Mouse (Mus musculus) CD4-positive, CD25-positive, alpha-beta regulatory T cell, adult 4 months (primary cell): ENCODE data around the gene Tmem132b. TPM values are rescaled to one million over a fixed set of nuclear protein-coding genes. Genes with fewer than 3 reads are reported as not detected.

Source experiments
- ATAC-seq: one replicate; pipeline ENCODE4 v1.8.0; 2017
- polyA plus RNA-seq, 2 experiments: library from polyadenylated mRNA; unstranded; fragments of 100-300 nt; shearing (Covaris generic); gene quantifications; one replicate each; pipeline ENCODE4 v1.2.1; 2017

Tmem132b gene
- polyA plus RNA-seq, 2 experiments from 2014 or later: 0.16 TPM; not detected in 1

DNA sequence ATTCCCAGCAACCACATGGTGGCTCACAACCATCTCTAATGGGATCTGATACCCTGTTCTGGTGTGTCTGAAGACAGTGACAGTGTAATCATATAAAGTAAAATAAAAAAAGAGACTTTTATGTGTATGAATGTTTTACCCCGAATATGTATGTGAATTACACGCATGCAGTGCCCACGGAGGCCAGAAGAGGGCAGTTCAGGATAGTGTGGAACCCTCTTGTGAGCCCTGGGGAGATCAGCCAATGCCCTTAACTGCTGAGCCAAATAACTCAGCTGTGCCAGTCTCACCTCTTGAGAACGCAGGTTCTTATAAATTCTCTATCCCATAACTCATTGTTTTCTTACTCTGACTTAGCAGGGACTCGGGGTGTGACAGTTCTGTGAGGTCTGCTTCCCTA is 12.9 kb upstream of the Tmem132b start:
- no peak for ATAC-seq

DNA sequence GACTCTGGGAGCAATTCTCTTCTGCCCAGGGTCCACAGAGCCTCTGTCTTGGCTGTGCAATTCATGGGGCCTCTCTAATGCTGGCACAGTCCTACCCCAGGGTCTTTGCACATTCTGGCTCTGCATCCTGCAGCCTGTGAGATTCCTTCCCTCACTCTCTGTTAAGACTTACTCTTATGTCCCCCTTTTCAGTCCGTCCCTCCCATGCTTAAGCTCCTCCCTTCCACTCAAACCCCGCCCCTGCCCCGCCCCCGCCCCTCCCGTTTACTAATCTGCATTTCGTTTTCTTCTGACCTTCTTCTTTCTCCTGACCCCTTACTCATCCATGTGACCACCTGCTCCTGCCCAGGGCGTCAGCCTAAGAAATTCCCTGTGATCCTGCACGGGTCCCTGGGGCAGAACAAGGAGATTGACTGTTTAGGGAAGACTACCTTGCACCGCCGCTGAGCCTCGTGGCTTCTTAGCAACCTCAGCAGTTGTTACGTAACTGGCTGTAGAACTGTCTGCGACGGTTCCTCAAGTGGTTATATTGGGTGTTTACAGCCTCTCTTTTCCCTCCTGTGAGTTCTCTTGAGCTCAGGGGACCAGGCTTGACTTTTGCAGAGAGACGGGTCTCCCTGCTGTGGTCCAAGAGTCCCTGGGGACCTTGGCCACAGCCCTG is 10.5 kb upstream of the Tmem132b start:
- ATAC-seq: no peak

DNA sequence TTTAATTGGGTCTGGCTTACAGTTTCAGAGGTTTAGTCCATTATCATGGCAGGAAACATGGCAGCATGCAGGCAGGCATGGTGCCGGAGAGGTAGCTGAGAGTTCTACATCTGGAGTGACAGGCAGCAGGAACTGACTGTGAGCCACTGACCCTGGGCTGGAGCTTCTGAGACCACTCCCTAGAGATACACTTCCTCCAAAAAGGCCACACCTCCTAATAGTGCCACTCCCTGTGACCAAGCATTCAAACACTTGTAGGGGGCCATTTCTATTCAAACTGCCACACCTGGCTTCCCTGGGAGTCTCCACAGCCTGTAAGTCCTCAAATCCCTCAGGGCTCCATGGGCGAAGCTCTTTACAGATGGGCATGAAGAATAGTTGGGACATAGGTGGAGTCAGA is 8.2 kb upstream of the Tmem132b start:
- no peak for ATAC-seq

DNA sequence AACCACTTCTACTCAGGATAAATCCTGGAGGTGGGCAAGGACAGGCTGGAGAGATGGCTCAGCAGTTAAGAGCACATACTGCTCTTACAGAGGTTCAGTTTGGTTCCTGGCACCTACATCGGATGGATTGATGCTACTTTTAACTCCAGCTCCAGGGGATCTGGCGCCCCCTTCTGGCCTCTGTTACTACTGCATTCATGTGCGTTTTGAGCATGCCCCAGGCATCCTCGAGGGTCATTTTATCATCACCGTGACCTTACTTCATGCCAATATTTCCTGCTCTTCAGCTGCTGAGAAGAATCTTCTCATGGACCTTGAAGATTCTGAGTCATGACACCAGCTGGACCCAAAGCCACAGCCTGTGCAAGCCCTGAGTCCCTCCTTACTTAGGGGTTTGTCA is 6.1 kb upstream of the Tmem132b start:
- no peak for ATAC-seq

DNA sequence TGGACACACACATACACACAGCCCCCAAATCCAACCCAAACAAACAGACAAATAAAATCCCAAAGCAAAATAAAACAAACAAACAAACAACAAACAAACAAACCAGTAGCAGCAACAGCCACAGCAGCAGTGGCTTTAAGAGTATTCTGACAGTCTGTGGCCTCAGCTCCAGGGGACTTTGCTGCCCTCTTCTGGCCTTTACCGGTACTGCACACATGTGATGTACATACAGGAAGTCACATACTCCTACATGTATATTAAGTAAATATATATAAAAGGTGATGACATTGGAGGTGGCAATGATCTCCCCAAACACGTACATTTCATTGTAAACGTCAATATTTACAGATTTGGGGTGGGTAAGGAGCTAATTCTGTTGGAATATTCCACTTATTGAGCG is 5.1 kb upstream of the Tmem132b start:
- ATAC-seq: no peak

DNA sequence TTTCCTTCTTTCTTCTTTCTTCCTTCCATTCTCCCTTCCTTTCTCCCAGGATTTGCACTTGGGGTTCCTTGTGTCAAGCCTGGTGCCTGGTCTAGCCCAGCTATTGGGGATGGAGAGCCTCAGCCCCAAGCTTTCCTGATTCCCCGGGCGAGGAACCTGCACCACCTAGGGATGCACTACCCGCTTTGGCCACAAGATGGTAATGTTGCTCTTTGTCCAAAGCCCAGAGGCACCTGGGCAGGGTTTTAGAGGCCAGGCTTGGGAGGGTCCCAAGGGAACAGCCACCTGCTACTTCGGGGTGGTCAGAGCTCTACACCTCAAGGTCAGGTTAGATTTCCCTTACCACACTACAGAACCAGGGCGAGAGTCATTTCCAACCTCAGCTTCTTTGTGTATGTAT is 2.5 kb upstream of the Tmem132b start:
- no peak for ATAC-seq

DNA sequence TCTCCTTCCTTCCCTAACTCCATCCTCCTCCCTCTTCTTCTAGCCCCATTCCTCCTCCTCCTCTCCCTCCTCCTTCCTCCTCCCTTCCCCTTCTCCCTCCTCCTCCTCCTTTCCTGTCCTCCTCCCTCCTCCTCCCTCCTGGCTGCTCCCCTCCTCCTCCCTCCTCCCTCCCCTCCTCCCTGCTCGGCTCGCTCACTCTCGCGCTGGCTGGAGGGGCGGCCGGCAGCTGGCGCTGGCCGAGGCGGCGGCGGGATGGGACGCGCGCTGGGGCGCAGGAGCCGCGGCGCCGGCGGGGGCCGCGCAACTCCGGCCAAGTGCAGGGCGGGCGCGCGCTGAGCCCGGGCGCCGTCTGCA is 594 bp downstream of the Tmem132b start:
- no peak for ATAC-seq

DNA sequence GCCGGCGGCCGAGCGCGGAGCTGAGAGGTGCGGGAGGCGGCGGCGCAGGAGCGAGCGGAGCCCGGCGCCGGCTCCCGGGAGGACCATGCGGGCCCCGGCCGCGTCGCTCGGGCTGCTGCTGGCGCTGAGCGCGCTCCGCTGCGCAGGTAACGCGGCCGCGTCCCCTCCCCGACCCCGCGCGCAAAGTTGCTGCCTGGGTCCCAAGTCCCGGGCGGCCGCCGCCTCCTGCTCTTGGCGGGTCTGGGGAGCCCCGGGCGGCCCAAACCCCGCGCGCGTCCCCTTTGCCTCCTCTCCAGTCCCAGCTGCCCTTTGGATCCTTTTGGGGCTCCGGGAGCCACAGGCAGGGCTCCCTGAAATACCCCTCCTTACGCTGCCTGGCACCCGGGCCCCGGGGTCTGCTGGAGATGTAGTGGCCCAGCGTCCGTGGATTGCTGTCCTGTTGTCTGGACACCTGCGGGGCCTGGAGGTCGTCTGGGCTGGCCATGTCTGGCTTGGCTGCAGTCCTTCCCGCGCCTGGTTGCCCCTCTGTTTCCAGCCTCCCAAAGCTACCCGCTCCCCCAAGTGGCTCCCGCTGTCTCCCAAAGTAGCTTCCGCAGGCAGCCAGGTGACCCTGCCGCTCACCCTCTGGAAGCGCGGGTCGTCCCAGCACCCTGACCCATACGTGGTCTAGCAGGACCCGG is 1.1 kb downstream of the Tmem132b start:
- no peak for ATAC-seq

DNA sequence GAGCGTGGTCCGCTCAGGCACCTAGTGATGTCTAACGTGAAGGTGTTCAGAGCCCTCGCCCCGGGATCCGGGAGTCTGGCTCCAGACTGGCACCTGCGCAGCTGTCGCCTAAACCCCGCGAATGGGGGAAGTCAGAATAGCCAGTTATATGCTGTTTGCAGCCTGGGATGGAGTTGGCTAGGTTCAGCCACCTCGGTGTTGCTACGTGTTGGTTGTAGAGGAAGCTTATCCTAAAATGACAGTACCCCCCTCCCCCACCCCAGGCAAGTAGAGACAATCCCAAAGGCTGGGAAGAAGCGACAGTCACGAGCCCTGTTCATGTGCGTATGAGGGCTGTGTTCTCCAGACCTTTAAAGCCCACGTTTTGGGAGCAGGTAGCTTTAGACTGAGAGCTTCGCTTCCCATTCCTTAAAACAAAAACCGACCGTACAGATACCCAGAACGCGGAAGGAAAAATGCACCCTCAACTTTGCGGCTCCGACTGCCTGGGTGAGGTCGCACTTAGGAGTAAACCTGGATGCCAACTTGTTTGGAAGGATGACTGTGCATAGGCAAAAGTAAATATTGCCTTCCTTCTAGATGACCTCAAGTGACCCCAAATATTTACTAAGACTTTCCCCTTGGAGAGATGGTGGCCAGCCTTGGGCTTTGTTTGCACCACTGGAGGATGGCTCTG is 1.8 kb downstream of the Tmem132b start:
- no peak for ATAC-seq

DNA sequence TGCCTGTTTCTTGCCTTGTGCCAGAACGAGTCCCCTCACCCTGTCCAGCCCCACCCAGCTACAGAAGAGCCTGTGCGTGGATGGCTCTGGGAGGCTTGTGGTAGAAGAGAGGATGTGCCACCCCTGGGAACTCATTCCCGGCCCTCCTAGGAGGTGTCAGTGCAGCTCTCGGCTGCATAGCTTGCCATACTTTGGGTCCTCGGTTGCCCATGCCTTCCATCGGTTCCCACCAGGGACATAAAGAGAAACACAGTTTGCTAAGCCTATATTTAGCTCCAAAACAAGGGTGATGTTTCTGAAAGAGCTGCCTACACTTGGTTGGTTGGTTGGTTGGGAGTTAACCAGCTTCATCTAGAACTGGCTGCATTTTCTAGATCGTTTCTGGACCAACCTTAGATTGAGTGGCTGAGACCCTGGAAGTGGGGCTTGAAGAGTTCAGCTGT is 2.6 kb downstream of the Tmem132b start:
- ATAC-seq: no peak

DNA sequence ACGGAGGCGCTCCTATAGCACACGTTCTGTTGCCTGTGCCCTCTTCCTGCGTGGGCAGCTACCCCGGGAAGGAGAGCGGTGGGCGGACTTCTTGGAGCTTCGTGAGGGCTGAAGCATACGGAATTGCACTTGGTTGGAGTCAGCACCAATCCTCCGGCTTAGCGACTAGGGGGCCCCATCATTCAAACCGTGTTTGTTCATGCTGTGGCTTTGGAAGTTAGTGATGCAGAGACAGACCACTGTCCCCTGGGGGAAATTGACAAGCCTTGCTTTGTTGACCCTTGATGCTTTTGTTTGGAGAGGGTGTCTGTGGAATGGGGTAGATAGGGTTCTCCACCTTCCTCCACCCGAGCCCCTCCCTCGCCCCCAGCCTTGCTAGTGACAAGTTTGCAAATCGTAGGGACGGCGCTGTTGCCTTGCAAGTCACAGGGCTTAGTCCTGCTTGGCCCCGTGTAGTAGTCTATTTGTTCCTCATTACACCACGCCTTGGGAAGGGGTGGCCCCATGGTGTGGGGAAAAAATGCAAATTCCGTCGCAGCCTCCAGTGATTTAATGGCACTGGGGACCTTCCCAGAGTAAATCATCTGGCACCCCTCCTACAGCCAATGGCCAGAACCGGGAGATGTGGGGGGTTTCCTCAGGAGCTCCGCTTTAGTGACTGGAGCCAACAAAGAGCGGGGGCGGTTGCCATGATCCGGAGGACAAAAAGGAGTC is 3.2 kb downstream of the Tmem132b start:
- no peak for ATAC-seq

DNA sequence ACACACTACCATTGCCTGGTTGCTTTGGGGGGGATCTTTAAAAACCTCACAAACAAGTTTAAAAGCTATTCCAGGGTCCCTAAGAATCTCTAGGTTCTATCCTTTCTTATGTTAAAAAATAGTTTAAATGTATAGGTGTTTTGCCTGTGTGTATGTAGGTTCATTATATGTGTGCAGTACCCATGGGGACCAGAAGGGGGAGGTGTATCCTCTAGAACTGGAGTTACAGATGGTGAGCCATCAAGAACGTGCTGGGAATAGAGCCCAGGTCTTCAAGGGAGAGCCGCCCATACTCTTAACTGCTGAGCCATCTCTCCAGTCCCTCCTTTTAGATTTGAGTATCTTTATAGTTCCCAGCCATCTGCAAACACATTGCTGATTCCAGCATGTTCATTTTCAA is 13.5 kb downstream of the Tmem132b start:
- ATAC-seq: no peak

DNA sequence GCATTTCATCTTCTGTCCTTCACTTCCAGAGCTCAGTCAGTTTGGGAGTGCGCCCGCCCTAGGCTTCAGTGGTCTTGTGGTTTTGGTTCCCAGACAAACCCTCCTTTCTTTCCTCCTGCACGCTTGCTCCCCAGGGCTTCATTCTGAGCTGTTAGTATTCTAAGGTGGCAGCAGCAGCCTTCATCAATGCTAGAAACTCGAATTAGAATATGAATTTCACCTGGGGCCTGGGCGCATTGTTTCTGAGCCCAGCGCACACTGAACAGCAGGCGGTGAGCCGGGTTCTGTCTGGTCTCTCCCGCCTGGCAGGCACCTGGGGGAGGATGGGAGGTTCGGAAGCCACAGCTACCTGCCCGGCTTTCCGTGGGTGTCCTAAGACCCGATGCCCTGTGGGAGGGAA is 14.7 kb downstream of the Tmem132b start:
- no peak for ATAC-seq

DNA sequence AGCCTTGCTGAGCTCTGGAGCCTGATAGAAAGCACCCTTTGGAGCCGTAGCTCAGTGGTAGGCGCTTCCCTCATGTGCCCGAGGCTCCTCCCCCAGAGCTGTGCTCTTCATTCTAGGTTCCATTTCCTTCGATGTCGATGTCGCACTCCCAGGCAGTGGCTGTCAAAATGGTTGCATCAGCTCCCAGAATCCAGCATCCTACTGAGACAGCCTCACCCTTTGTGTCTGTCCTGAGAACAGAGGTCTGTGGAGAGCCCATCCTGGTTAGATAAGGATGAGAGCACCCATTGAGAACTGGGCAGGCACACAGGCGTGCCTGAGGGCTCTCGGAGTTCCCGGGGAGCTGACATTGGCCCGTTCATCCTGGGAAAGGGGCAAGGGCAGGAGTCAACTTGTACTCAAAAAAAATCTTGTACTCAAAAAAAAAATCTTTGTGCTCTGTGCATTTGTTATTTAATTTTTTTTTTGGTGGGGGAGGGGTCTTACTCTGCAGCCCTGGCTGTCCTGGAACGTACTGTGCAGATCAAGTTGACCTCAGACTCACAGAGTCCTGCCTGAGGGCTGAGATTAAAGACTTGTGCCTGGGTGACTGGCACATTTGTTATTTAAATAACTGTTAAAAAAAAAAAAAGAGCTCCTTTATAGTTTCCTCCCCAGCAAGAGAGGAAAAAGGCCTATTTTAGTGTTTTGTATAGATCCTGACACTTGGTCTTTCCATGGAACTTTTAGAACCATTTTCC is 18.3 kb downstream of the Tmem132b start:
- ATAC-seq: no peak

DNA sequence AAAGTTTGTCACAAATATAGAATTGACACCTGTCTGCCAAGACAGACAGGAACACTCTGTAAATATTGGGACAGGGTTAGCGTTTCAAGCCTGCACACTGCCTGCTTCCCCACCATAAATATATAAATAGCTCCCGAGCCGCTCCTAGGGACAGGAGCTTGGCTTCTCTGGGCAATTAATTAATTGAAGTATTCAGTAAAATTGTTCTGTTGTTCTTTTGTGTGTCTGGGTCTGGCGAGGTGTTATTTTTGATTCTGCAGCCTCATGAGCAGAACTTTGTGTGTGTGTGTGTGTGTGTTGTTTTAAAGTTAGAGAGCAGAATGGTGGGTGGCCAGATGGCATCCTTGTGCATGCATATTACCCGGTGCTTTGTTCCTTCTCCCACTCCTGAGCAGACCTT is 24.2 kb downstream of the Tmem132b start:
- no peak for ATAC-seq

DNA sequence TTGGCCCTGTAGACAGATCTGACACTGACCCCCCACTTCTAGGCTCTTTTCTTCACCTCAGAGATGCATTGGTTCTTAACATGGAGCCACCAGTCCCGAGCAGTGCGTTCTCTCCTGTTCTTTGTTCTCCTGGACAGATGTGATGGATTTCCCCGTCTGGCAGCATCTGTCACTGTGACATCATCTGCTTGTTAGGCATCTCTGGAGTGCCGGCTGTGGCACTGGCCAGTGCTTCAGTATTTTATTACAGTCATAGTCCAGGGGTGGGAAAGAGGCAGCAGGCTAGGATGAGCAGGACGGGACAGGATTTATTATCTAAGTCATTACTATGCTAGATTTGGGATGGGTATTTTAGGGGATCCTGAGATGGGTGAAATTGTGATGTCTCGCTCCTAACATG is 31.9 kb downstream of the Tmem132b start:
- ATAC-seq: no peak

DNA sequence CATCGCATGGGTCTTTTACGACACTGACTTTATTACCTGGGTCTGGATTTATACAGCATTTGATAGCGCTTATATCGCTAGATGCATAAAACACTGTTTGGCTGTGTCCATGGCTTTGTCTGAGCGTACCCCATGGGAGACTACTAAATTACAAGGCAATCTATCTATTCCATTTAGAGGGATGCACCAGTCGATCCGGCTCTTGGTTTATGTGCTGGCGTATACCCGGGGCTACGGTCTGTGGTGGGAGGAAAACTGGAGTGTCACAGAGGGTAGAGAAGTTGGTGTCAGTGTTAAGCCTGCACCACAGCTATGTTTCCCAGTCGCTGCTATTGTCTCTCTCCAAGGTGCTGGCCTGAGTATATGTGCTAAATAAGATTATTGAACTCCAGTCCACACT is 34.2 kb downstream of the Tmem132b start:
- no peak for ATAC-seq

DNA sequence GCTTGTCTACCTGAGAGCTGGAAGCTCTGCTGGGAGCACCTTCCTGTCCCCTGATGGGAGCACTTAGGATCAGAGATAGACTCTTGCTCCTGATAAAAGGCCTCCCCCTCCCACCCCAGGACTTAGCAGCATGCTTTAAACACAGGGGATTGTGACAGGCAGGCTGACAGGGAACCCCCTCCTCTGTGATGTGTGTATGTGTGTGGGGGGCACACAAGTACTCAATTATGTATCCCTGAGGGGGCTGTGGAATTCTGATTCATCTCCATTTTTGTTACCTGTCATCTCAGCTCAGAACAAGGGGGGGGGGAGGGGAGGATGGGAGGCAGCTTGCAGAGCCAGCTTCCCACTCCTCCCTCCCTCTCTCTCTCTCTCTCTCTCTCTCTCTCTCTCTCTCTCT is 36.9 kb downstream of the Tmem132b start:
- no peak for ATAC-seq

DNA sequence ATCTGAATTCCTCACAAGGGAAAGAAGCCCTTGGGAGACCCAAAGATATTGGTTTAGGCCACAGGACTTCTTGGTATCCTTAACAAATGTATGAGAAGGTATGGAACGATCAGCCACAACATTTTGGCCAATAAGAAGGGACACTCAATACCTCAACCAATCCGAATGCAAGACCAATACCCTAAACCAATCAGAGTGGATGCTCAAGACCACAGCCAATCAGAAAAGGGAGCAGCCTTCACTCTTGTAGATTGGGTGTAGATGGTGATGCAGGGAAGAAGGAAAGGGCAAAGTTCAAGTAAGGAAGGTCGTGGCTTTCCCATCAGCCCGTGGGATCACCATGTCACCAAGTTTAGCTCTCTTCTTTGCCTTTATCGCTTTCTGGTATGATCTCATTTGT is 40.4 kb downstream of the Tmem132b start:
- no peak for ATAC-seq

DNA sequence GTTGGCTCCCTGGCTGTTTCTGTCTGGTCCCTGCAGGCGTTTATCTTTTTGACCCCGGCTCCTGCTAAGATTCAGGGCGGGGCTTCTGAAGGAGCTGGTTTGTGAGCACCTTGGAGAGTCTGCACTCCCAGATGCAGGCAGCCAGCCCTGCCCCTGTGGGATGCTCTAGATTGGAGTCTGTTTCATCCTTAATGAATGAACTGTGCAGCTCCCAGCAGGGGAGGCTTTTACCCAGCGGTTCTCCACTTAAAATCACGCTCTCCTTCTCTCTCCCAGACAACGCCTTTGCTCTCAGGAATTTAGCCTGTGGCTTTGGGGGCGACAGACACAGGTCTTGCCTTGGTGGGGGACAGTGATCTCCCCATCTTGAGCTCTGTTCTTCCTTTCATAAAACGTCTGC is 43.3 kb downstream of the Tmem132b start:
- ATAC-seq: no peak

DNA sequence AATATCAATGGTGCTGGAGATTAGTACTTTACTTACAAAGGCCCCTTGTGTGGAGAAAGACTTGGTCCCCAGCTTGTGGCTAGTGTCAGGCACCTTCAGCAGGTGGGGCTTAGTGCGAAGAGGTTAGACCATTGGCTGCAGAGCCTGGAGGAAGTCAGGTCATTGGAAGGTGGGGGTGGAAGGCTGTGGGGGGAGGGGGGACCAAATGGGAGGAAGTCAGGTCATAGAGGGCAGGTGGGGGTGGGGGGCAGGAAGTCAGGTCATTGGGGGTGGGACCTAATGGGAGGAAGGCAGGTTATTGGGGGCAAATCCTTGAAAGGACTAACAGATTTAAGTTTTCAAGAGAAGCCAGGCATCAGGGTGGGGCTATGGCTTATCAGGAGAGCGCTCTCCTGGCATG is 44.3 kb downstream of the Tmem132b start:
- no peak for ATAC-seq

DNA sequence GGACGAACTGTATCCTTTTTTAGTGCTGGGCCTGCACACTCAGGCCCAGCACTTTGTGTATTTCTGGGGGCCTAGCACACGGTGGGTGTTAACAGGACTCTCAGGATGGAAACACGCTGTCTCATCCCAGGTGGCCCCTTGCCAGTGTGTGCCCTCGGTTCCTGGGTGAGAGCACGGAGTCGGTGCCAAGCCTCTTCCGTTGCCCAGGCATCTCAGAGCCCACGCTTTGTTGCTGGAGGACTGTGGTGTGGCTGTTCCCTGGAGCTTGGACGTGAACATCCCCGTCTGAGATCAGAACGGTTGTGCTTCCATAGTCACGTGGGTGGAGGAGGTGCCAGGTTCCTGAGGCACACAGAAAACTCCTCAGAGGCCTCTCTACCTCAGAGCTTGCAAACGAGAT is 47.1 kb downstream of the Tmem132b start:
- no peak for ATAC-seq

DNA sequence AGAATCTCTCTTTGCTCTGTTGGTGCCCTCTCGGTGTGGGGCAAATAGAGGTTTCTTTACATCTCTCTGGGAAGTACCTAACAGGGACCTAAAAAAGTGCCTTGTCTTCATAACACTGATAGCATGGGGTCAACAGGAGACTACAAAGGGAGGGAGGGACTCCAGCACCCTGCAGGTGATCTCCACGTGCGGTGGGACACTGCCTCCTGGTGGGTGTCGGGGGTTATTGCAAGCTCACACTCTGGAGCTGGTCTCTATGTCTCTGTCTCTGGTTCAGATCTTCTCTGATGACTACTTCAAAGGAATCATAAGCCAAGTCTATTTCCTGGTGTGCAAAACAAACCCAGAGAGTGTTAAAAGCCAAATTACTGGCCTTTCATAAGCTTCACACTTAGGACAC is 47.6 kb downstream of the Tmem132b start:
- no peak for ATAC-seq
